Mouse (Mus musculus) adrenal gland, adult 8-10 months (tissue): ENCODE measurements around the gene Olfr112. TPM values are rescaled to one million over a fixed set of nuclear protein-coding genes. Genes with fewer than 3 reads are reported as not detected.
"Not testable (repeated sequence)": the region's sequence is repeated elsewhere in the genome, so short reads cannot be mapped to it uniquely, and the experiment has no call there.

Experiments
- DNase-seq: peaks from one replicate; pipeline ENCODE4 v3.0.0; 2022
- total RNA-seq, 4 experiments: library from RNA; stranded (reverse); gene quantifications; 2 replicates each; pipeline ENCODE4 v1.2.4; 2022

Olfr112 gene
- not detected for total RNA-seq

GRCm38 (mm10) chr17:37569351-37569750, at the start of gene Olfr112:
Gene Olfr112 (minus strand): TSS chr17:37569451.
- DNase-seq, result no peak

- DNase-seq, result no peak
These were observed 23.4 kb upstream of the Olfr112 start, which contains the start of gene Olfr114 for GRCm38 (mm10) chr17:37592643-37593042. Gene Olfr114 (minus strand): TSS chr17:37592743.

DNA sequence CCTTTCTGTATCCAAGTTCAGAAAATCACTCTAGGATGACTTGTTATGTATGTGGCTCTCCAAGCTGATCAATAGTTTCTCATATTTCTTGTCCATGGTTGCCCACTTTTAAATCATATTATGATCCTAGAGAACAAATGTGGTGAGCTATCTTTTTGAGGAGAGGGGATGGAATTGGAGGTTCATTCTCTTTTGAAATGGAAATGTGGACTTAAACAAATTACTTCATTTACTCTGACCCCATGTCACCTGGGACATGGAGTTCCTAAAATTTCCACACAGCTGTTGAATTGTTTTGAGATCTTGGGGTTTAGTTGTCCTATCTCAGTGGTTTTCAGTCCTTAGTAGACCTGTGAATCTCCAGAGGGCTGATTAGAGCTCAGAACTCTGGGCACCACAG, 8.3 kb upstream of the Olfr112 start, which contains the start of gene Olfr113:
TSS of gene Olfr113 (minus strand) at position 101 of the 400 bp plus-strand sequence.
- DNase-seq, result no peak

DNA sequence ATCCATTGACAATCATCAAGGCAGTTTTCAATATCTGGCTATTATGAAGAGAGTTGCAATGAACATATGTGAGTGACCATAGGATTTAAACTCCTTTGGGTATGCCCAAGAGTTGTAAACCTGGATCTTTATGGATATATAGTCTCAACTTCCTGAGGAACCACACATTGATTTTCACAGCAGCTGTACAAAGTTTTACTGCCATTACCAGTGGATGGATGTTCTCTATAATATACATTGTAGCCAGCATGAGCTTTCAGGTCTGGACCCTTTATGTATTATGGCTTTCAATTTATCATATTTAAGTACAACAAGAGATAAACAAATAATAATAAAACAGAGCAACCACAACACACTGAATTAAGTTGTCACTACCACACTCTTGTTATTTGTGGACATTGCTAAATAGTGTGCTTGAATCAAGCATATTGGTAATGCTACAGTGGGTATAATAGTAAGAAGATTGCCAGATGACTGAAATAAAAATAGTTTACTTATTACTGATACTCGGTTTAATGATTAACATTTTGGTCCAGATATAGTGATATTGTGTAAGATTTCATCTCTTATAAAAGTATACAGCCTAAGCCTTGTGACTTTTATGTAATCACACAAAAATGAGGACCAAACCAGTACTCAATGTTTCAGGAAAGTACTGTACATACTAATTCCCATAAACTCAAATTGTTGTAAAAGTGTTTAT, 10.2 kb downstream of the Olfr112 start:
- DNase-seq, result no peak

DNA sequence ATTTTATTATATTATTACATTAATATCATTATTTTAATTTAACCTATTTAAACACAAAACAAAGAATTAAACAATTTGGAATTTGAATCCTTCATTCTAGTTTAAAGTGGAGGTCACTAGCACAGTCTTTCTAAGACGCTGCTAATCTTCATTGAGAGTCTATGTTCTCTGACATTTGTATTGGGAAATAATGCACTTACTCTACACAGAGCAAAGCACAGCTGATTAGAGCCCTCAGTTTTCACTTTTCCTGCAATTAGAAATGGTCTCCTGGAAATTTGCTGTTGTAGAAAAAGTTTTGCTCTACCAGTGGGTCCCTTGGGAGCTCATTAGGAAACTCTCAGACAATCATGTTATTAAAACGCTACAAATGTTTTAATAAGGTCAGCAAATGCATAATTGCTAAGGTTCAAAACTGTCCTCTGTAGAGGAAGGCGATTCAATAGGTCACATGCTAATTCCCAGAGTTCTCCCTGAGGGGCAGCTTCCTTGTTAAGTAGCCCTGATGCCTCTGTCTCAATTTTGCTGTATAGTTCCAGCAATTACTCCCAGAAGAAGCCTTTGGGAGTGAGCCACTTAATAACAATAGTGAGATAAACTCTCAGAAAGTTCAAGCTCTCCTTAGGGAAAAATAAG, 25.3 kb downstream of the Olfr112 start:
- no peak for DNase-seq

GRCm38 (mm10) chr17:37541454-37542119, 27.7 kb downstream of the Olfr112 start:
- DNase-seq, result no peak

- not testable (repeated sequence) for DNase-seq
These were observed 30.8 kb downstream of the Olfr112 start for GRCm38 (mm10) chr17:37538416-37538815.

- DNase-seq, result no peak
These were observed 34.1 kb downstream of the Olfr112 start for GRCm38 (mm10) chr17:37535173-37535572.

DNA sequence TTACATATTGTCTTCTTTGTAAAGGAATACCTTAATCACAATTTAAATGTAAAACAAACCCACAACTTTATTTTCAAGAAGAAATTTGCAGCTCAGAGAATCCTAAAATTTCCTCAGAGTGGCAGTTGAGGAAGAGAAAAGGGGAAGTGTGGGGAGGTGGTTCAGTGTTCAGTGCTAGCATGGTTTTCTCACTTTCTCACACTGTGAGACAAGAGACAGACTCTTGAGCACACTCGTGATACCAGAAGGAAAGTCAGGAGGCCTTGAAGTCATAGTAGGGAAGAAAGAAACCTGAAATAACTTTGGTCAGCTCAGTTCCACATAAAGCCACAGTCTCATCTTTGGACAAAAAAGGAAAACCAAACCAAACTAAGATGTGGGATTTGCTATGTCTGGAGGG, 43.8 kb downstream of the Olfr112 start:
- DNase-seq, result not testable (repeated sequence)

DNA sequence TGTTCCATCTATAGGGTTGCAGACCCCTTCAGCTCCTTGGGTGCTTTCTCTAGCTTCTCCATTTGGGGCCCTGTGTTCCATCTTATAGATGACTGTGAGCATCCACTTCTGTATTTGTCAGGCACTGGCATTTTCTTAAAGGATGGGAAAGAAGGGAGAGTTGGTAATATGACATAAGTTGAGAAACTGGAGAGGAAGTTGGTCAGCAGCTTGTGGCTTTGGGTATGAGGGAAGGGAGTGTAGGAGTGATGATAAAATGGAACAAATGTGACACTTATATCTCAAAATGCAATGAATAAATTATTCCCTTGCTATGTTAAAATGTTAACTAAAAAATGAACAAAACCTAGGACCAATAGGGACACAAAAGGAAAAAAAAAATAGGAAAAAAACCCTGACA, 44.6 kb downstream of the Olfr112 start:
- not testable (repeated sequence) for DNase-seq

Other genes with a start within 250 kb of the Olfr112 start
- gene Olfr103, start 229.8 kb downstream of the Olfr112 start, total RNA-seq, result not detected
- gene Olfr104-ps, start 209.9 kb downstream of the Olfr112 start, total RNA-seq, result not detected
- not detected for gene Olfr105-ps, start 190.4 kb downstream of the Olfr112 start, total RNA-seq
- not detected for gene Olfr106-ps, start 179.1 kb downstream of the Olfr112 start, total RNA-seq
- gene Olfr107, start 170.2 kb downstream of the Olfr112 start, total RNA-seq, result not detected
- gene Olfr108, start 124.0 kb downstream of the Olfr112 start, total RNA-seq, result not detected
- not detected for gene Olfr109, start 110.5 kb downstream of the Olfr112 start, total RNA-seq
- 1 to 10 TPM; 1.6 to 7.5 (median 3.9) TPM for gene H2-M2, start 85.9 kb downstream of the Olfr112 start, total RNA-seq
- gene Olfr110, start 77.0 kb downstream of the Olfr112 start, total RNA-seq, result under 1 TPM in 1 of 4 experiments, not detected in 3; 0.30 TPM
- 1 to 10 TPM in 1 of 4 experiments, under 1 TPM in 3; 0.21 to 1.4 (median 0.56) TPM for gene Olfr111, start 61.4 kb downstream of the Olfr112 start, total RNA-seq
- gene Olfr113, start 8.2 kb upstream of the Olfr112 start, total RNA-seq, result not detected
- gene Olfr114, start 23.3 kb upstream of the Olfr112 start, total RNA-seq, result not detected
- not detected for gene Olfr115, start 57.7 kb upstream of the Olfr112 start, total RNA-seq
- not detected for gene Olfr116, start 57.7 kb upstream of the Olfr112 start, total RNA-seq
- not detected for gene Olfr117, start 94.3 kb upstream of the Olfr112 start, total RNA-seq
- gene Olfr118, start 97.5 kb upstream of the Olfr112 start, total RNA-seq, result not detected
- gene Olfr119, start 127.1 kb upstream of the Olfr112 start, total RNA-seq, result not detected
- gene Olfr120, start 152.4 kb upstream of the Olfr112 start, total RNA-seq, result not detected
- gene Olfr121, start 179.4 kb upstream of the Olfr112 start, total RNA-seq, result not detected
- not detected for gene Olfr122, start 199.2 kb upstream of the Olfr112 start, total RNA-seq
- not detected for gene Olfr123, start 224.1 kb upstream of the Olfr112 start, total RNA-seq
- not detected for gene Olfr124, start 230.4 kb upstream of the Olfr112 start, total RNA-seq